ENCODE assay signal across 11 mouse cellular contexts in genomic region chr3:101611012-101611812, GRCm38 (mm10). TPM values are rescaled to one million over a fixed set of nuclear protein-coding genes. Genes with fewer than 3 reads are reported as not detected.
DNase-seq lines count a peak whose midpoint lies in the region; ATAC-seq and TF ChIP-seq lines count a peak whose summit lies in the region.
"Had no signal": no experiment of that assay in that cellular context is flagged by ENCODE, and none has a peak within 500 bp of the region (broad histone marks: within the 10 kb centered on the region; RNA-seq: fewer than 3 reads in every experiment).

No protein-coding gene starts in this region.

- peak; percentile 29; the same call in 1 of the 2 replicates for TF ChIP-seq CTCF in forebrain, postnatal 0 days (IDR thresholded peaks at IDR 0.05; ENCODE audit: low read depth)

- H3K9ac ChIP-seq in kidney, embryonic 14.5 days (ENCODE audit: low read depth, low read length) = no peak overlapping the region
- no peak overlapping the region for H3K9ac ChIP-seq in embryonic facial prominence, embryonic 12.5 days
- H3K9ac ChIP-seq in forebrain, postnatal 0 days = no peak overlapping the region
- no peak overlapping the region for H3K9ac ChIP-seq in limb, embryonic 13.5 days
- H3K9ac ChIP-seq: heart, embryonic 15.5 days; liver, embryonic 13.5 days; neural tube, embryonic 12.5 days had no signal

- peaks cover 5% of the 10 kb centered on the region; the same call in 1 of the 2 replicates for H3K4me1 ChIP-seq in kidney, embryonic 14.5 days (ENCODE audit: control insufficient read depth, insufficient read depth, low read length)
- peaks cover 22% of the 10 kb centered on the region for H3K4me1 ChIP-seq in embryonic facial prominence, embryonic 12.5 days
- H3K4me1 ChIP-seq in forebrain, postnatal 0 days (ENCODE audit: insufficient read depth) = no peaks in the 10 kb centered on the region
- peaks cover 32% of the 10 kb centered on the region for H3K4me1 ChIP-seq in limb, embryonic 13.5 days

- peak; percentile 75 for ATAC-seq in kidney, embryonic 14.5 days (ENCODE audit: low FRiP score, low TSS enrichment)
- ATAC-seq in embryonic facial prominence, embryonic 12.5 days (ENCODE audit: insufficient number of reproducible peaks, insufficient read depth, low FRiP score, low TSS enrichment) = peak; percentile 58; the same call in 1 of the 2 replicates
- peak; percentile 58; the same call in 1 of the 2 replicates for ATAC-seq in forebrain, postnatal 0 days
- ATAC-seq in limb, embryonic 13.5 days (ENCODE audit: low FRiP score, low read depth) = peak; percentile 53; the same call in 1 of the 2 replicates

- H3K27me3 ChIP-seq in kidney, embryonic 14.5 days (ENCODE audit: control insufficient read depth, insufficient read depth, low read length) = no peaks in the 10 kb centered on the region
- no peaks in the 10 kb centered on the region for H3K27me3 ChIP-seq in embryonic facial prominence, embryonic 12.5 days
- no peaks in the 10 kb centered on the region for H3K27me3 ChIP-seq in forebrain, postnatal 0 days (ENCODE audit: insufficient read depth, low read length)
- H3K27me3 ChIP-seq in limb, embryonic 13.5 days = no peaks in the 10 kb centered on the region
- H3K27me3 ChIP-seq: heart, embryonic 15.5 days; neural tube, embryonic 12.5 days had no signal

- WGBS in kidney, embryonic 14.5 days = 43% methylated on average over 8 of the region's 8 CpGs
- 39% methylated on average over 8 of the region's 8 CpGs for WGBS in embryonic facial prominence, embryonic 12.5 days
- 53% methylated on average over 8 of the region's 8 CpGs for WGBS in forebrain, postnatal 0 days
- 44% methylated on average over 8 of the region's 8 CpGs for WGBS in limb, embryonic 13.5 days

- H3K27ac ChIP-seq in kidney, embryonic 14.5 days (ENCODE audit: low read depth, low read length) = no peak overlapping the region
- peak overlapping the region; percentile 83 for H3K27ac ChIP-seq in embryonic facial prominence, embryonic 12.5 days
- H3K27ac ChIP-seq in forebrain, postnatal 0 days (ENCODE audit: low read depth, low read length) = 0 out of 2 replicates have a peak overlapping the region, but pooled peaks have one; percentile 9
- peak overlapping the region; percentile 67; the same call in 1 of the 2 replicates for H3K27ac ChIP-seq in limb, embryonic 13.5 days
- H3K27ac ChIP-seq: heart, embryonic 15.5 days; liver, embryonic 13.5 days; neural tube, embryonic 12.5 days had no signal

- no peak overlapping the region for H3K4me3 ChIP-seq in kidney, embryonic 14.5 days (ENCODE audit: low read length)
- no peak overlapping the region for H3K4me3 ChIP-seq in embryonic facial prominence, embryonic 12.5 days
- no peak overlapping the region for H3K4me3 ChIP-seq in forebrain, postnatal 0 days (ENCODE audit: low read depth, low read length)
- no peak overlapping the region for H3K4me3 ChIP-seq in limb, embryonic 13.5 days
- H3K4me3 ChIP-seq: heart, embryonic 15.5 days; liver, embryonic 13.5 days; neural tube, embryonic 12.5 days had no signal

- DNase-seq in kidney, postnatal 14 days = no peak
- DNase-seq in forebrain, postnatal 0 days = peak; percentile 34
- no peak for DNase-seq in right cerebral cortex, adult 2 months (ENCODE audit: low spot score in 2 of 2)
- no peak for DNase-seq in layer of hippocampus, adult 9-11 months
- DNase-seq in heart, adult 18-20 months = no peak
- DNase-seq: liver, embryonic 13.5 days had no signal

- no peaks in the 10 kb centered on the region for H3K36me3 ChIP-seq in kidney, embryonic 14.5 days (ENCODE audit: control insufficient read depth, insufficient read depth, low read length)
- no peaks in the 10 kb centered on the region for H3K36me3 ChIP-seq in embryonic facial prominence, embryonic 12.5 days
- no peaks in the 10 kb centered on the region for H3K36me3 ChIP-seq in forebrain, postnatal 0 days (ENCODE audit: insufficient read depth)
- H3K36me3 ChIP-seq in limb, embryonic 13.5 days = no peaks in the 10 kb centered on the region
- H3K36me3 ChIP-seq: heart, embryonic 15.5 days; liver, embryonic 13.5 days; neural tube, embryonic 12.5 days had no signal

- no peaks in the 10 kb centered on the region for H3K9me3 ChIP-seq in kidney, embryonic 14.5 days (ENCODE audit: control insufficient read depth, low read length)
- H3K9me3 ChIP-seq in embryonic facial prominence, embryonic 12.5 days = no peaks in the 10 kb centered on the region
- H3K9me3 ChIP-seq in forebrain, postnatal 0 days (ENCODE audit: low read length) = no peaks in the 10 kb centered on the region
- H3K9me3 ChIP-seq in limb, embryonic 13.5 days = no peaks in the 10 kb centered on the region
- H3K9me3 ChIP-seq: heart, embryonic 15.5 days; liver, embryonic 13.5 days; neural tube, embryonic 12.5 days had no signal

- H3K4me2 ChIP-seq in kidney, embryonic 14.5 days (replicated peaks; ENCODE audit: low read depth, low read length) = no peak overlapping the region
- 0 out of 2 replicates have a peak overlapping the region, but pooled peaks have one; percentile 17 for H3K4me2 ChIP-seq in embryonic facial prominence, embryonic 12.5 days (replicated peaks)
- H3K4me2 ChIP-seq in forebrain, postnatal 0 days (ENCODE audit: low read depth) = no peak overlapping the region
- peak overlapping the region; percentile 31 for H3K4me2 ChIP-seq in limb, embryonic 13.5 days (replicated peaks)
- H3K4me2 ChIP-seq: heart, embryonic 15.5 days; liver, embryonic 13.5 days; neural tube, embryonic 12.5 days had no signal

RNA-seq across cellular contexts. Expression of gene Atp1a1, which starts 6.7 kb away (rescaled TPM):
- 166 and 280 TPM in 2 replicates for polyA plus RNA-seq in kidney, embryonic 14.5 days (2014; fragmentation: Nextera tagmentation; extraction: Ambion mirVana)
- polyA plus RNA-seq in embryonic facial prominence, embryonic 12.5 days (2016; fragmentation: Nextera tagmentation; extraction: Ambion mirVana) = 59.8 and 66.4 TPM in 2 replicates
- 160 and 199 TPM in 2 replicates for total RNA-seq in forebrain, postnatal 0 days (2014; rRNA removed)
- polyA plus RNA-seq in forebrain, postnatal 0 days (2015; fragmentation: Nextera tagmentation; extraction: Ambion mirVana) = 50.2 and 53.7 TPM in 2 replicates
- 59.6 and 63.5 TPM in 2 replicates for polyA plus RNA-seq in limb, embryonic 13.5 days (2015; fragmentation: Nextera tagmentation; extraction: Ambion mirVana)
- total RNA-seq in heart, adult 18-20 months (2021) = 100 to 1,000 TPM; 711 to 790 TPM

Comparison
In these comparisons a context has a peak if more than half of its experiments do, and no peak if none do; other contexts are left out.
1. H3K4me2 ChIP-seq: peak in embryonic facial prominence, embryonic 12.5 days (single experiment) and limb, embryonic 13.5 days (single experiment); none in kidney, embryonic 14.5 days (single experiment) and forebrain, postnatal 0 days (single experiment).
2. Peak in every context shown above with its lines, with median percentiles within 50 percentile points of each other: ATAC-seq.